Mouse (Mus musculus) brain, embryonic 18.5 days (tissue): ENCODE results near the gene Sugct.
A peak's percentile ranks its signal among the peaks of the same experiment; 100 is the strongest.
"Not testable (repeated sequence)": the region's sequence is repeated elsewhere in the genome, so short reads cannot be mapped to it uniquely, and the experiment has no call there.

Experiments
- DNase-seq: peaks from one replicate; pipeline ENCODE4 v3.0.0-alpha.2; 2012; ENCODE audit warnings: low read depth, low spot score

The Sugct gene

GRCm38 (mm10) chr13:17604670-17605069 lies 90.7 kb downstream of the Sugct start:
- DNase-seq = no peak

- no peak for DNase-seq
Measured at GRCm38 (mm10) chr13:17603756-17604155, 91.6 kb downstream of the Sugct start.

GRCm38 (mm10) chr13:17585267-17585913 lies 110.0 kb downstream of the Sugct start:
- no peak for DNase-seq

GRCm38 (mm10) chr13:17584804-17585203 lies 110.5 kb downstream of the Sugct start:
- DNase-seq = no peak

- DNase-seq = no peak
Measured at GRCm38 (mm10) chr13:17581684-17582083, 113.7 kb downstream of the Sugct start.

GRCm38 (mm10) chr13:17559357-17559756 lies 136.0 kb downstream of the Sugct start:
- no peak for DNase-seq

- no peak for DNase-seq
Measured at GRCm38 (mm10) chr13:17536341-17536740, 159.0 kb downstream of the Sugct start.

- DNase-seq = no peak
Measured at GRCm38 (mm10) chr13:17534871-17535270, 160.5 kb downstream of the Sugct start.

GRCm38 (mm10) chr13:17534469-17534868 lies 160.9 kb downstream of the Sugct start:
- no peak for DNase-seq

GRCm38 (mm10) chr13:17511184-17511778 lies 184.1 kb downstream of the Sugct start:
- DNase-seq = no peak

- DNase-seq = no peak
Measured at GRCm38 (mm10) chr13:17494936-17495335, 200.4 kb downstream of the Sugct start.

GRCm38 (mm10) chr13:17494056-17494574 lies 201.2 kb downstream of the Sugct start:
- DNase-seq = no peak

- not testable (repeated sequence) for DNase-seq
Measured at GRCm38 (mm10) chr13:17457981-17458380, 237.4 kb downstream of the Sugct start.

GRCm38 (mm10) chr13:17432139-17432916 lies 263.0 kb downstream of the Sugct start:
- DNase-seq = peak; percentile 56

GRCm38 (mm10) chr13:17421875-17422274 lies 273.5 kb downstream of the Sugct start:
- no peak for DNase-seq

- DNase-seq = no peak
Measured at GRCm38 (mm10) chr13:17420557-17420956, 274.8 kb downstream of the Sugct start.

- DNase-seq = no peak
Measured at GRCm38 (mm10) chr13:17342836-17343235, 352.5 kb downstream of the Sugct start.

GRCm38 (mm10) chr13:17335885-17336540 lies 359.3 kb downstream of the Sugct start:
- no peak for DNase-seq

- no peak for DNase-seq
Measured at GRCm38 (mm10) chr13:17326863-17327262, 368.5 kb downstream of the Sugct start.

- no peak for DNase-seq
Measured at GRCm38 (mm10) chr13:17301590-17301989, 393.8 kb downstream of the Sugct start.

GRCm38 (mm10) chr13:17297462-17298005 lies 397.8 kb downstream of the Sugct start:
- peak; percentile 34 for DNase-seq

- DNase-seq = no peak
Measured at GRCm38 (mm10) chr13:17296912-17297311, 398.4 kb downstream of the Sugct start.
